Mouse (Mus musculus): ENCODE data around the gene Dennd1a. TPM values are rescaled to one million over a fixed set of nuclear protein-coding genes. Genes with fewer than 3 reads are reported as not detected.

The Dennd1a gene
- total and polyA plus RNA-seq, 3 experiments: 17.6 to 26.8 (median 22.0) TPM

GRCm38 (mm10) chr2:38295939-38296338, 8.7 kb upstream of the Dennd1a start:
- H3K9ac ChIP-seq (ENCODE audit: low read depth, low read length): no peak overlapping the region
- DNase-seq: no peak
- no peak overlapping the region for H3K27ac ChIP-seq
- 82% methylated on average over 4 of the region's 4 CpGs for WGBS
- TF ChIP-seq POLR2A (IDR thresholded peaks at IDR 0.05; ENCODE audit: insufficient read depth, low read depth, low read length) (no peak), CTCF (IDR thresholded peaks at IDR 0.05) (no peak), EP300 (IDR thresholded peaks at IDR 0.05; ENCODE audit: insufficient read depth, low read depth, low read length) (no peak)
- no peaks in the 10 kb centered on the region for H3K4me1 ChIP-seq (ENCODE audit: control insufficient read depth, insufficient read depth, low read length)
- intact Hi-C loops (cut with DNase I): no loop called here
- no peaks in the 10 kb centered on the region for H3K27me3 ChIP-seq (ENCODE audit: control insufficient read depth, insufficient read depth, low read length)
- no peak overlapping the region for H3K4me3 ChIP-seq
- H3K36me3 ChIP-seq (ENCODE audit: control insufficient read depth, insufficient read depth, low read length): no peaks in the 10 kb centered on the region
- no peaks in the 10 kb centered on the region for H3K79me2 ChIP-seq (replicated peaks; ENCODE audit: control insufficient read depth, insufficient read depth, low read length)

- TF ChIP-seq EP300 (IDR thresholded peaks at IDR 0.05; ENCODE audit: insufficient read depth, low read depth, low read length) (no peak), POLR2A (IDR thresholded peaks at IDR 0.05; ENCODE audit: insufficient read depth, low read depth, low read length) (no peak), CTCF (IDR thresholded peaks at IDR 0.05) (no peak)
- intact Hi-C loops (cut with DNase I): no loop called here
- no peaks in the 10 kb centered on the region for H3K27me3 ChIP-seq (ENCODE audit: control insufficient read depth, insufficient read depth, low read length)
- H3K9ac ChIP-seq (ENCODE audit: low read depth, low read length): no peak overlapping the region
- no peak overlapping the region for H3K4me3 ChIP-seq
- H3K79me2 ChIP-seq (replicated peaks; ENCODE audit: control insufficient read depth, insufficient read depth, low read length): no peaks in the 10 kb centered on the region
- 76% methylated on average over 1 of the region's 1 CpGs for WGBS
- no peaks in the 10 kb centered on the region for H3K36me3 ChIP-seq (ENCODE audit: control insufficient read depth, insufficient read depth, low read length)
- DNase-seq: no peak
- no peak overlapping the region for H3K27ac ChIP-seq
- H3K4me1 ChIP-seq (ENCODE audit: control insufficient read depth, insufficient read depth, low read length): no peaks in the 10 kb centered on the region
These were observed 4.3 kb upstream of the Dennd1a start for GRCm38 (mm10) chr2:38291526-38291925.

- intact Hi-C loops (cut with DNase I): no loop called here
- Histone ChIP-seq H3K4me3 (no peak overlapping the region), H3K27ac (no peak overlapping the region), H3K27me3 (ENCODE audit: control insufficient read depth, insufficient read depth, low read length) (no peaks in the 10 kb centered on the region), H3K79me2 (replicated peaks; ENCODE audit: control insufficient read depth, insufficient read depth, low read length) (no peaks in the 10 kb centered on the region), H3K4me1 (ENCODE audit: control insufficient read depth, insufficient read depth, low read length) (peaks cover 3% of the 10 kb centered on the region), H3K36me3 (ENCODE audit: control insufficient read depth, insufficient read depth, low read length) (peaks cover 7% of the 10 kb centered on the region), H3K9ac (ENCODE audit: low read depth, low read length) (no peak overlapping the region)
- DNase-seq: no peak
- TF ChIP-seq CTCF (IDR thresholded peaks at IDR 0.05): no peak
- no peak for TF ChIP-seq EP300 (IDR thresholded peaks at IDR 0.05; ENCODE audit: insufficient read depth, low read depth, low read length)
- no peak for TF ChIP-seq POLR2A (IDR thresholded peaks at IDR 0.05; ENCODE audit: insufficient read depth, low read depth, low read length)
- WGBS: 75% methylated on average over 2 of the region's 2 CpGs
These were observed 1.0 kb upstream of the Dennd1a start for GRCm38 (mm10) chr2:38288226-38288625.

- intact Hi-C loops (cut with DNase I): no loop called here
- H3K27ac ChIP-seq: peak overlapping the region; percentile 86
- H3K79me2 ChIP-seq (replicated peaks; ENCODE audit: control insufficient read depth, insufficient read depth, low read length): peaks cover 1% of the 10 kb centered on the region; the same call in 1 of the 2 replicates
- TF ChIP-seq EP300 (IDR thresholded peaks at IDR 0.05; ENCODE audit: insufficient read depth, low read depth, low read length): no peak
- peak overlapping the region; percentile 93 for H3K4me3 ChIP-seq
- H3K9ac ChIP-seq (ENCODE audit: low read depth, low read length): peak overlapping the region; percentile 96
- WGBS: 16% methylated on average over 4 of the region's 4 CpGs
- H3K4me1 ChIP-seq (ENCODE audit: control insufficient read depth, insufficient read depth, low read length): peaks cover 3% of the 10 kb centered on the region
- DNase-seq: no peak
- no peaks in the 10 kb centered on the region for H3K27me3 ChIP-seq (ENCODE audit: control insufficient read depth, insufficient read depth, low read length)
- H3K36me3 ChIP-seq (ENCODE audit: control insufficient read depth, insufficient read depth, low read length): peaks cover 7% of the 10 kb centered on the region
These were observed 807 bp downstream of the Dennd1a start for GRCm38 (mm10) chr2:38286433-38286732.

GRCm38 (mm10) chr2:38285781-38286432, 1.3 kb downstream of the Dennd1a start:
- Histone ChIP-seq H3K27me3 (ENCODE audit: control insufficient read depth, insufficient read depth, low read length) (no peaks in the 10 kb centered on the region), H3K4me3 (peak overlapping the region; percentile 93), H3K27ac (peak overlapping the region; percentile 86), H3K9ac (ENCODE audit: low read depth, low read length) (peak overlapping the region; percentile 96), H3K4me1 (ENCODE audit: control insufficient read depth, insufficient read depth, low read length) (peaks cover 3% of the 10 kb centered on the region), H3K79me2 (replicated peaks; ENCODE audit: control insufficient read depth, insufficient read depth, low read length) (peaks cover 1% of the 10 kb centered on the region; the same call in 1 of the 2 replicates), H3K36me3 (ENCODE audit: control insufficient read depth, insufficient read depth, low read length) (peaks cover 7% of the 10 kb centered on the region)
- intact Hi-C loops (cut with DNase I): no loop called here
- TF ChIP-seq CTCF (IDR thresholded peaks at IDR 0.05): no peak
- no peak for TF ChIP-seq POLR2A (IDR thresholded peaks at IDR 0.05; ENCODE audit: insufficient read depth, low read depth, low read length)
- no peak for TF ChIP-seq EP300 (IDR thresholded peaks at IDR 0.05; ENCODE audit: insufficient read depth, low read depth, low read length)
- 65% methylated on average over 4 of the region's 4 CpGs for WGBS
- DNase-seq: no peak

GRCm38 (mm10) chr2:38283961-38284360, 3.2 kb downstream of the Dennd1a start:
- intact Hi-C loops (cut with DNase I): no loop called here
- Histone ChIP-seq H3K36me3 (ENCODE audit: control insufficient read depth, insufficient read depth, low read length) (peaks cover 9% of the 10 kb centered on the region), H3K4me1 (ENCODE audit: control insufficient read depth, insufficient read depth, low read length) (peaks cover 3% of the 10 kb centered on the region), H3K79me2 (replicated peaks; ENCODE audit: control insufficient read depth, insufficient read depth, low read length) (peaks cover 1% of the 10 kb centered on the region; the same call in 1 of the 2 replicates), H3K27ac (no peak overlapping the region), H3K27me3 (ENCODE audit: control insufficient read depth, insufficient read depth, low read length) (no peaks in the 10 kb centered on the region), H3K9ac (ENCODE audit: low read depth, low read length) (no peak overlapping the region), H3K4me3 (no peak overlapping the region)
- DNase-seq: no peak
- no peak for TF ChIP-seq CTCF (IDR thresholded peaks at IDR 0.05)
- TF ChIP-seq POLR2A (IDR thresholded peaks at IDR 0.05; ENCODE audit: insufficient read depth, low read depth, low read length): no peak
- no peak for TF ChIP-seq EP300 (IDR thresholded peaks at IDR 0.05; ENCODE audit: insufficient read depth, low read depth, low read length)
- WGBS: 78% methylated on average over 1 of the region's 1 CpGs

All from heart, adult 2 months (tissue).